ENCODE assay signal across 18 mouse cellular contexts in the genomic region with DNA sequence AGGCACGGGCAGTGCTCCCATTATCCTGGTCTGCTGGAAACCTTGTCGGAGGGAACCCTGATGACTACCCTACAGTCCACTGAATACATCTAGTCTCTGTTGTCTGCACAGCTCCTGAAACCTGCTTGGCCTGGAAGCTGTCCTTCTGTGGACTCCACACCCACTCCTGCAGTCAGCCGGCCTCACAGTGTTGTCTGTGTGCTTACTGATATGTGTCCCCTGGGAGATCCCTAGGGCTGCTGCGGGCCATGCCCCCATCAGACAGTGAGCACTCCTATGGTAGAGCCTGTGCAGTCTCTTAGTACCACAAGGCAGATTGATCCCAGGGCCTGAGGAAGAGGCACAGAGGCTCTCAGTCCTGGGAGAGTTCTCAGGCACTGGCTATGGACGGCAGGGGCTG. TPM values are rescaled to one million over a fixed set of nuclear protein-coding genes. Genes with fewer than 3 reads are reported as not detected.
DNase-seq lines count a peak whose midpoint lies in the region; ATAC-seq and TF ChIP-seq lines count a peak whose summit lies in the region.
"Had no signal": no experiment of that assay in that cellular context is flagged by ENCODE, and none has a peak within 500 bp of the region (broad histone marks: within the 10 kb centered on the region; RNA-seq: fewer than 3 reads in every experiment).

No protein-coding gene starts in this region.

- peak overlapping the region; percentile 80 for H3K27ac ChIP-seq in heart, embryonic 12.5 days (ENCODE audit: poor library complexity, severe bottlenecking)
- no peak overlapping the region for H3K27ac ChIP-seq in intestine, embryonic 16.5 days (ENCODE audit: low read length)
- H3K27ac ChIP-seq: limb, embryonic 12.5 days; midbrain, embryonic 15.5 days; neural tube, embryonic 12.5 days had no signal

- peak; percentile 33 for ATAC-seq in heart, embryonic 12.5 days (ENCODE audit: insufficient number of reproducible peaks, low FRiP score)
- ATAC-seq in G1E (ENCODE audit: extremely low read depth, insufficient number of reproducible peaks, low FRiP score, poor library complexity, severe bottlenecking) = no peak
- ATAC-seq in intestine, embryonic 16.5 days = no peak
- ATAC-seq: forebrain, postnatal 0 days; inflammation-experienced regulatory T-cells, adult 6 months; midbrain, embryonic 15.5 days had no signal

- H3K9me3 ChIP-seq in heart, embryonic 12.5 days (replicated peaks) = no peaks in the 10 kb centered on the region
- 0 out of 2 replicates have a peak, but pooled peaks cover under 1% of the 10 kb centered on the region for H3K9me3 ChIP-seq in G1E (replicated peaks)
- H3K9me3 ChIP-seq in intestine, embryonic 16.5 days (ENCODE audit: control insufficient read depth, low read length) = no peaks in the 10 kb centered on the region
- H3K9me3 ChIP-seq: limb, embryonic 12.5 days; midbrain, embryonic 15.5 days; neural tube, embryonic 12.5 days had no signal

- peaks cover 16% of the 10 kb centered on the region; the same call in 1 of the 2 replicates for H3K36me3 ChIP-seq in heart, embryonic 12.5 days
- H3K36me3 ChIP-seq in G1E (replicated peaks) = peaks cover 62% of the 10 kb centered on the region
- H3K36me3 ChIP-seq in intestine, embryonic 16.5 days (ENCODE audit: control insufficient read depth, insufficient read depth, low read length) = 0 out of 2 replicates have a peak, but pooled peaks cover 2% of the 10 kb centered on the region
- H3K36me3 ChIP-seq: limb, embryonic 12.5 days; midbrain, embryonic 15.5 days; neural tube, embryonic 12.5 days had no signal

- H3K4me2 ChIP-seq in heart, embryonic 12.5 days = peak overlapping the region; percentile 58
- H3K4me2 ChIP-seq in intestine, embryonic 16.5 days (ENCODE audit: low read depth, low read length) = no peak overlapping the region
- H3K4me2 ChIP-seq: limb, embryonic 12.5 days; midbrain, embryonic 15.5 days; neural tube, embryonic 12.5 days had no signal

- intact Hi-C loops in gastrocnemius, postnatal 14 days (cut with DNase I; ENCODE audit: low total_unique reads) = no loop called here

- H3K27me3 ChIP-seq in heart, embryonic 12.5 days (replicated peaks) = peaks cover 18% of the 10 kb centered on the region
- H3K27me3 ChIP-seq in G1E (ENCODE audit: insufficient read depth, low read length) = no peaks in the 10 kb centered on the region
- H3K27me3 ChIP-seq in intestine, embryonic 16.5 days (replicated peaks; ENCODE audit: control insufficient read depth, insufficient read depth, low read length) = no peaks in the 10 kb centered on the region
- H3K27me3 ChIP-seq: CH12.LX; limb, embryonic 12.5 days; midbrain, embryonic 15.5 days; neural tube, embryonic 12.5 days had no signal

- WGBS in heart, embryonic 12.5 days = 35% methylated on average over 5 of the region's 5 CpGs
- 75% methylated on average over 5 of the region's 5 CpGs for WGBS in intestine, embryonic 16.5 days

- no peak for DNase-seq in heart, adult 9 months (ENCODE audit: low spot score in 2 of 2)
- DNase-seq in G1E (ENCODE audit: low spot score) = no peak
- DNase-seq in MN1 (ENCODE audit: low spot score) = peak; percentile 63
- no peak for DNase-seq in frontal cortex, postnatal 25 days (ENCODE audit: low spot score in 2 of 2)
- no peak for DNase-seq in gastrocnemius, postnatal 14 days
- DNase-seq in right cerebral cortex, postnatal 4 days = no peak
- DNase-seq: adrenal gland, postnatal 10 days; cerebellum, adult 11 months; forebrain, postnatal 0 days; lung, postnatal 36 days; thymus, adult 2 months had no signal

- no peak for TF ChIP-seq CTCF in G1E (IDR thresholded peaks at IDR 0.05; ENCODE audit: low read depth, low read length)

- H3K4me1 ChIP-seq in heart, embryonic 12.5 days (replicated peaks) = peaks cover 52% of the 10 kb centered on the region
- peaks cover 93% of the 10 kb centered on the region for H3K4me1 ChIP-seq in G1E (ENCODE audit: insufficient read depth, low read depth, low read length)
- peaks cover 17% of the 10 kb centered on the region for H3K4me1 ChIP-seq in intestine, embryonic 16.5 days (ENCODE audit: control insufficient read depth, insufficient read depth, low read length)

- peak overlapping the region; percentile 58; the same call in 1 of the 2 replicates for H3K9ac ChIP-seq in heart, embryonic 12.5 days
- H3K9ac ChIP-seq in intestine, embryonic 16.5 days (ENCODE audit: low read depth, low read length) = peak overlapping the region; percentile 16; the same call in 1 of the 2 replicates
- H3K9ac ChIP-seq: forebrain, postnatal 0 days; limb, embryonic 12.5 days; midbrain, embryonic 15.5 days; neural tube, embryonic 12.5 days had no signal

- peak overlapping the region; percentile 25; the same call in 1 of the 2 replicates for H3K4me3 ChIP-seq in heart, embryonic 12.5 days
- peak overlapping the region; percentile 61; the same call in 1 of the 2 replicates for H3K4me3 ChIP-seq in G1E (ENCODE audit: low read depth, low read length)
- no peak overlapping the region for H3K4me3 ChIP-seq in intestine, embryonic 16.5 days (ENCODE audit: low read length)
- H3K4me3 ChIP-seq: limb, embryonic 12.5 days; midbrain, embryonic 15.5 days; neural tube, embryonic 12.5 days had no signal

RNA-seq across cellular contexts. Expression of a gene that starts 3.2 kb away (rescaled TPM):
- polyA plus RNA-seq in heart, embryonic 12.5 days (2016; fragmentation: Nextera tagmentation; extraction: Ambion mirVana) = 12.9 and 17.3 TPM in 2 replicates
- total RNA-seq in G1E (2014; fragmentation: Nextera tagmentation) (10.0 and 14.1 TPM in 2 replicates), G1E (2017) (8.0 and 10.7 TPM in 2 replicates)
- 9.8 and 10.5 TPM in 2 replicates for polyA plus RNA-seq in G1E (2012)
- polyA plus RNA-seq in intestine, embryonic 16.5 days (2015; fragmentation: Nextera tagmentation; extraction: Ambion mirVana) = 14.6 and 15.0 TPM in 2 replicates
- total RNA-seq in gastrocnemius, postnatal 14 days (2021) = 1 to 10 TPM; 4.3 to 4.9 TPM

RNA-seq across cellular contexts. Expression of a gene that starts 6.3 kb away (rescaled TPM):
- 25.2 and 26.8 TPM in 2 replicates for polyA plus RNA-seq in heart, embryonic 12.5 days (2016; fragmentation: Nextera tagmentation; extraction: Ambion mirVana)
- total RNA-seq in G1E (2014; fragmentation: Nextera tagmentation) = 36.6 and 180 TPM in 2 replicates
- 12.1 and 16.7 TPM in 2 replicates for total RNA-seq in G1E (2017)
- 7.0 and 7.7 TPM in 2 replicates for polyA plus RNA-seq in G1E (2012)
- polyA plus RNA-seq in intestine, embryonic 16.5 days (2015; fragmentation: Nextera tagmentation; extraction: Ambion mirVana) = 105 and 126 TPM in 2 replicates
- 10 to 100 TPM; 22.5 to 37.6 TPM for total RNA-seq in gastrocnemius, postnatal 14 days (2021)

RNA-seq across cellular contexts. Expression of a gene that starts 48.1 kb away (rescaled TPM):
- polyA plus RNA-seq in heart, embryonic 12.5 days (2016; fragmentation: Nextera tagmentation; extraction: Ambion mirVana) = 55.5 and 57.4 TPM in 2 replicates
- 170 and 191 TPM in 2 replicates for total RNA-seq in G1E (2014; fragmentation: Nextera tagmentation)
- 127 and 156 TPM in 2 replicates for total RNA-seq in G1E (2017)
- polyA plus RNA-seq in G1E (2012) = 126 and 142 TPM in 2 replicates
- 73.7 and 76.8 TPM in 2 replicates for polyA plus RNA-seq in intestine, embryonic 16.5 days (2015; fragmentation: Nextera tagmentation; extraction: Ambion mirVana)
- total RNA-seq in gastrocnemius, postnatal 14 days (2021) = 10 to 100 TPM; 33.9 to 40.8 TPM

RNA-seq across cellular contexts. Expression of a gene that starts 57.5 kb away (rescaled TPM):
- 7.9 and 8.3 TPM in 2 replicates for polyA plus RNA-seq in heart, embryonic 12.5 days (2016; fragmentation: Nextera tagmentation; extraction: Ambion mirVana)
- total RNA-seq in G1E (2014; fragmentation: Nextera tagmentation) (8.5 and 8.9 TPM in 2 replicates), G1E (2017) (5.2 and 6.0 TPM in 2 replicates)
- 15.5 and 22.6 TPM in 2 replicates for polyA plus RNA-seq in G1E (2012)
- polyA plus RNA-seq in intestine, embryonic 16.5 days (2015; fragmentation: Nextera tagmentation; extraction: Ambion mirVana) = 7.5 and 7.8 TPM in 2 replicates
- 1 to 10 TPM; 2.1 to 2.9 TPM for total RNA-seq in gastrocnemius, postnatal 14 days (2021)

RNA-seq across cellular contexts. Expression of a gene that starts 57.6 kb away (rescaled TPM):
- 2.9 and 3.4 TPM in 2 replicates for polyA plus RNA-seq in heart, embryonic 12.5 days (2016; fragmentation: Nextera tagmentation; extraction: Ambion mirVana)
- total RNA-seq in G1E (2014; fragmentation: Nextera tagmentation) = 13.7 and 19.3 TPM in 2 replicates
- total RNA-seq in G1E (2017) = 8.4 and 11.4 TPM in 2 replicates
- polyA plus RNA-seq in G1E (2012) = 2.2 and 3.4 TPM in 2 replicates
- polyA plus RNA-seq in intestine, embryonic 16.5 days (2015; fragmentation: Nextera tagmentation; extraction: Ambion mirVana) = 2.7 and 2.9 TPM in 2 replicates
- total RNA-seq in gastrocnemius, postnatal 14 days (2021) = 1 to 10 TPM; 6.6 to 6.8 TPM
